Mouse (Mus musculus): ENCODE data around the gene Pax9.

The Pax9 gene

DNA sequence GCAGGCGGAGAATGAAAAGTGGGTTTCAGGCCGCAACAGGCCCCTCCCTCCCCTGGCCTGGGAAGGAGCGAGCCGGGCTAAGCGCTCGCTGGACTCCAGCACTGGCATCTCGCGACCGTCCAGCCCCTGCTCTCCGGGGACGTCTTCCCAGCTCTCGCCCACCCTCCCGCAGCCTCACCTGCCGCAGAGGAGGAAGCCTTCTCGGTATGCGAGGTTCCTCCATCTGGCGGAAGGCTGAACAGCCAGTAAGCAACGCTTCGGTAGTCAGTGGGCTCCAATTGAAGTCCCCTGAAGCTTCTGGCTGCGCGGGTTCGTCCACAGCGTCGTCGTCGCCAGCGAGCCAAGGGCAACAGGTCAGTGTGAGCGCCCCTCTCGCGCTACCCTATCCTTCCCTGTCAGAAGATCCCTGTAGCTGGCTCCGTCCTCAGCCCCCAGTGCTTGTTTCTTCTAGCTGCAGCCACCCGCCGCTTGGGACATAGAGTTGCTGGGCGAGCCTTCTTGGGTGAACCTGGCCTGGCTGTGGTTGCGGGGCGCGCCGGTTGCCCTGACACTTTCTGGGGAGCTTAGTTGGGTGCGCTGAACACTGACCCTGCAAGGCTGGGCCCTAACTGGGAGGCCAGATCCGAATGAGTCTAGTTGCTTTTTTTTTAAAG, at the start of gene Pax9:
Gene Pax9, plus strand, starts transcription at position 341 of the 653 bp plus-strand sequence.
- no peak for DNase-seq (ENCODE audit: inconsistent ontology term)

DNA sequence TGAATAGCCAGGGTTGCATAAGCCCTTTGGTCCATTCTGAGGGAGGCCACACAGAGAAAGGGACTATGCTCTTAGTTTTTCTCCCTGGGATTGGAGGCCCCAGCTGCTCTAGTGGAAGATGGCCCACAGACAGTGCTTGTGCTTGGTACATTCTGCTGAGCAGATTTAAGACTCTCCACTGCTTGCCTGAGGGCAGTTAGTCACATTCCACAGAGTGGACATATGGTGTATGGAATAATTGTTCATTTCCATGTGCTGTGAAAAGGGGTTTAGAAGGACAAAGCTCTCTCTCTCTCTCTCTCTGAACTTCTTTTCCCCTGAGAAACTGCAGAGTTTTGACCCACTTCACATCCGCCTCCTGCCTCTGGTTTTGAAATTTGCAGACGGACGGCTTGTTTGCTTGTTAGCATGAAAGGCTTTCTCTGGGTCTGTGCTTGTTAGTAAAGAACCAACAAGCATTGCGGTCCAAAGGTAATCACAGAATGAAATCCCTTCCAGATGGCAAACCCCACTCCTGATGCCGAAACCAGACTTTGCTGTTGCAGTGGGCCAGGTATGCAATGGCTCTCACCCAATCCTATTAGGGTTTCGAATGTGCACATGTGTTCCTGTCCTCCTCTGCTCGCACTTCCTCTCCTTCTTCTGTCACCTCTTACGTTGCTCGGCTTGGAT, 22.0 kb upstream of the Pax9 start:
- no peak for DNase-seq (ENCODE audit: inconsistent ontology term)

DNA sequence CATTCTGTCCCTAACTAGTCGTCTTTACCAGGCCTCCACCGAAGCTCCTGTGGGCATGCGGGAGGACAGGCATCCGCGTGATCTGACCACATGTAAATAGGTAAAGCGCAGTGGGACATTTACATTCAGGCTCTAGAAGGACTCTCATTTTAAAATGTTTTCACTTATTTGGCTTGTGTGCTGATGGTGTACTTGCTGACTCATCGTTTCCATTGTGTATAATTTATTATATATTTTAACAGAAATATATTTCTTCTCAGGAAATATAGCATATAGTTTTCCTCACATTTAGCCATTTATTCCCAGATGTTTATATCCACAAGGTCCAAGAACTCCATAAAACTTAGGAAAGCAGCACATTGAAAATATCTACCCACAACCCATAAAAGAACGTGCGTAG, 20.8 kb upstream of the Pax9 start:
- no peak for DNase-seq (ENCODE audit: inconsistent ontology term)

DNA sequence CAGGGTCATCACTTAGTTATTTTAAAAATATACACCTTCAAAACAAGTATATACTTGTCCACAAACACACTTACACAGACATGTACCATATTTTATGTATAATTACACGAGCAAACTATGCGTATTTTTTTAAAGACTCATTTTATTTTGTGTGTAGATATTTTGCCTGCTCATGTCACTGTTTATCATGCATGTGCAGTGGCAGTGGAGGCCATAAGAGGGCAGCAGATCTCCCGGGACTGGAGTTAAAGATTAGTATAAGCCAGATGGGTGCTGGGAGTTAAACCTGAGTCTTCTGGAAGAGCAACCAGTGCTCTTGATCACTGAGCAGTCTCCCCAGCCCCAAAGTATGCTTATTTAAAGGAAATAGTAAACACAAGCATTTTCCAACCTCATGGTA, 16.8 kb upstream of the Pax9 start:
- DNase-seq (ENCODE audit: inconsistent ontology term) = no peak

DNA sequence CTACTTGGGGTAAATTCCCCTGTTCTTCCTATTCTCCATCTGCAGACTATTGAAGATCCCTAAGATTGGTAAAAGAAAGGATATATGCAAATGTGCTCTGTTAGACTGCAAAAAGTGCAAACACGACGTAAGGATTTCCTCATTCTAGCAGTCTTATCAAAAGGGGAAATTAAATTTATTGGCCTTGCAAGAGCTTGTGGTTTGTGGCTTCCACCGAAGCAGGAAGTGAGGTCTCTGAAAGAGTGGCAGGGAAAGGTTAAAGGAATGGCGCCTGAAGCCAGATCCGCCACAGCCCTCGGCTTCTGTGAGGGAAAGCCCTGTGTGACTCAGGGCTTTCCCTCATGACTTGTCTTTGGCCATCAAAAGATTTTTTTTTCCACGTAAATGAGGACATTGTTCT, 13.9 kb upstream of the Pax9 start:
- no peak for DNase-seq (ENCODE audit: inconsistent ontology term)

DNA sequence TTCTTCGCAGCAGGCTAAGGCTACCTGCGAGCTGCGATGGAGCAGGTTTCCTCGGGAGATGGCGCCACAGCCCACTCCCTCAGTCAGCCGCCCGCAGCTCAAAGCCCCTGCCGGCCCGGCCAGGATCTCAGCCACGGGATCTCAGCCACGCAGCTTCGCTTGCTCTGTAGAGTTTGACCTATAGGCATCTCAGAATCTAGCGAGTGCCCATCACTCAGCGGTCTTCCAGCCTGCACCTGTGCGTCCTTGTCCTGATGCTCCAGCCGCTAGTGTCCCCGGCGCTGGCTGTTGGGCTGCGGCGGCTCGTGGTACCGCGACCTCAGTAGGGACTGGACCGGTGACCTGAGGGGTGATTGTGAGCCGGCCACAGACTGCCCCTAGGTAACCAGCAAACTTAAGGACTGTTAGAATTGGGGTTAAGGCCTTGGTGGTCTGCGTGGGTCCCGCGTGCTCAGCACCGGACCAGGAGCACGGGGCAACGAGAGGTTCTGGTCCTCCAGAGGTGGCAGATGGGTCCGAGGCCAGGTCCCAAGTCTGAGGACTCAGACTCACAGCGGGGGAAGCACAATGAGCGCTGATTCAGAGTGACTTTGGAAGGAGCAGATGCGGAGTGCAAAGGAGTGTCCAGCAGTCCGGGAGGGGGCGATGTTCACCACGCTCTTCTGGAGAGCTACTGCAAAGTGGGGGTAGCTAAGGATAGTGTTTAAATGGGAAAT, 10.3 kb upstream of the Pax9 start:
- DNase-seq (ENCODE audit: inconsistent ontology term) = peak; percentile 79

DNA sequence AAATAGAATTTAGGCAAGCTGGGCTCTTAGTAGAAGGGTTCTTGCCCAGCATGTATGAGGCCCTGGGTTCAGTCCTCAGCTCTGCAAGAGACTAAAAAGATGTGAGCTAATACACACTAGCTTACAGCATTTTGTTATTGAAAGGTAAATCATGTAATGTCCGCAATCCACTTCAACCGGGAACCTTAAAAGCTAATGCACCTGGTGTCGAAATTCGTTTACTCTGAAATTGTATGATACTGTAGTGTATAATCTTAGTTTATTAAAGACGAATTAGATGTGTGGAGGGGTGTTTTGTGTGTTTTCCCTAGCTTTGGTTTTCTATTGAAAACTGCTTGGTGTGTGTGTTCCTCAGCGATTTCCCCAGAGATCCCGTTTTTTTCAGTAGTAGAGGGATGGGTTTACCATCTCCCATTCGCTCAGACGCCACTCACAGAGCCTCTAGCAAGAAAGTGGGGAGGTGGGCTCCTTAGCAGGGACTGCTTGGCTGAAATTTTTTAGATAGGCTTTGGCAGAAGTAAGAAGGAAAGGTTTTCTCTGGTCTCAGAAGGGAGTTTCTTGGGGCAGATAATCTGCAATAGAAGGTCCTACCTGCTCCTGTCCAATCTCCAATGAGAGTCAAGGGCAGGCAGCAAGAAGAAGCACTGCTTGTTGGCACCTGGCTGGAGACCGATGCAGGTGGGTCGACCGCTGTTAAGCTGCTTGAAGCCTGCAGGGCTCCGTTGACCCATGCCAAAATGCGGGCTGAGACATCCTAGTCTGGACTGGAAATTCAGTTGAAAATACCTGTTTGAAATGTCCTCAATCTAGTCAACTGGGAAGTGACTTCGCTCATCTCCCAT, 3.7 kb upstream of the Pax9 start:
- no peak for DNase-seq (ENCODE audit: inconsistent ontology term)

DNA sequence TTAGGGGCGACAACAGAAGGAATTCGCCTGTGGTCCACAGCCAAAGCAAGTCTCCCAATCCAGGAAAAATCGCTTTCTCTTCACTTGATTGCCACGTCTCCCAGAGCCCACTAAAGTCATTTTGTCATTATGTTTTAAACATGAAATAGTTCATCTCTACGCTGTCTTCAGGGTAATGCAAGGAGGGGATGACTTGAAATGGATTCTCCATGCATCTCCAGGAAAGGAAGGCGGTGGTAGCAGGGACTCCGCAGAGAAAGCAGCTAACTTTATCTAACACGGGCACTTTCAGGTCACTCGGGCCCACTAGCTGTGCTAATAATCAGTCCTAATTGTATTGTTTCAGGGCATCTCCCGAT, 3.1 kb upstream of the Pax9 start:
- no peak for DNase-seq (ENCODE audit: inconsistent ontology term)

DNA sequence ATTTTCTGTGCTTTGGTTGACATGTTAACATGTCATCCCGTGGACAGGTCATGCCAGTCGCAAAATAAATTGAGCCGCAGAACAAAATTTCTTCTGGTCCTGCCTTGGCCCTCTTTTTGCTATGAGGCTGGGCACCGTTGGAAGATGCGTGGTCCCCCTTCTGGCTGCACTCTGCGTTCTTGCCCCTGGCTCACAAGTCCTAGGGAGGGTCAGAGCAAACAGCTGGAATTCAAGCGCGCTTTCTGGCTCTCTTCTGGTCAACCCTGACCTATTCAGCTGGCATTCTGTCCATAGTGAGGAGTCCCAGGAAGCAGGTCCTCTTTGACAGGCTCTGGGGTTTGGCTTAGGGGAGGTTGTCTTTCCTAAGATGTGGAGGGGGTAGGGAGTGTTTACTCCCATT, 2.6 kb upstream of the Pax9 start:
- no peak for DNase-seq (ENCODE audit: inconsistent ontology term)

DNA sequence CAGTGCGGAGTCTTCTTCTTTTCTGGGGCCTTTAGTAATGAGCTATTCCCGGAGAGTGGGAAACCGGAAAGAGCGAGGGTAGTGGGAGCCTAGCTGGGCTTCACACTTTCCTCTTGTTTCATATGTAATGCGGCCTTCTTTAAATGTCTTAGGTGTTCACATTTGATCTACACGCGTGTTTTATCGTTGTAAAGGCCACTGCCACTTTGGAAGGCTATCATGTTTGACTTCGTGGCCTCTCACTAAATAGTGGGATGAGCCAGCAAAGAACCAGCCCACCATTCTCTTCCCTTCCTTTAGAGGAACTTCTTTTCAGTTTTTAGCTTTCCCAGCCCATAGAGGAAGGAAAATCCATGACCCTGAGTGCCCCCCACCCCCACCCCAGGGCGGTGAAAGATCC, 2.2 kb upstream of the Pax9 start:
- no peak for DNase-seq (ENCODE audit: inconsistent ontology term)

DNA sequence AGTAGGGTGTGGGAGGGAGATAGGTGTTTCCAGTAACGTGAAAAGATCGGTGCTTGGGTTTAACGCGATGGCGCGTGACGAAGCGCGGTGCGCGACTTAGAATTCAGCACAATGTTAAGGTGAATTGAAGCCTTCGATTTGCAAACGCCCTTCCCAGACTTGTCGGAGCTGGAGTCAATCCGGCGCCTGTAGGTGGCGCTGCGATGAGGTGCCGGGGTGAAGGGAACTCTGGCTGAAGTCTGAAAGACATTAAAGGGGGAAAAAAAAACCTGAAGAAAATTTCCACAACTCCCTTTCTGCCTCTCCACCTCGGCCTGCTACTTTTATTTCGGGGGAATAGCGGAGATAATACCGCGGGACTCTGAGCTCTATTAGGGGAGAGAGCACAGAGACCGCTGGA, 1.8 kb upstream of the Pax9 start:
- no peak for DNase-seq (ENCODE audit: inconsistent ontology term)

DNA sequence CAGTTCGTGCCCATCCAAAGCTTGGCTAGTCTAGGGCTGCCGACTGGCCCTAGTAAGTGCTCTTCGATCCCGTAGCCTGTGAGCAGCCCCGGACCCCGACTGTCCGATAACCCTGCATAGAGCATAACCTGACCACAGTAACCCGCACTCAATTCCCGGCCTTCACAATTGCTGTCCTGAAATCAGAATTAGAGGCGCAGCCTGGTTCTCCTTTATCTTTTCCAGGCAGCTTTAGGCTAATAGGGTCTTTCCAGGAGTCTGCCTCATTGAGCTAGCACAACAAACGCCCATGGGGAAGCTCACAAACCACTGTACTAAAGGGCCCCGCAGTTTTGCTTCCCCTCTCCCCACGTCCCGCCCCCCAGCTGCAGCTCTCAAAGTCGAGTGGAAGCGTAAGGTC, 1.2 kb upstream of the Pax9 start:
- no peak for DNase-seq (ENCODE audit: inconsistent ontology term)

DNA sequence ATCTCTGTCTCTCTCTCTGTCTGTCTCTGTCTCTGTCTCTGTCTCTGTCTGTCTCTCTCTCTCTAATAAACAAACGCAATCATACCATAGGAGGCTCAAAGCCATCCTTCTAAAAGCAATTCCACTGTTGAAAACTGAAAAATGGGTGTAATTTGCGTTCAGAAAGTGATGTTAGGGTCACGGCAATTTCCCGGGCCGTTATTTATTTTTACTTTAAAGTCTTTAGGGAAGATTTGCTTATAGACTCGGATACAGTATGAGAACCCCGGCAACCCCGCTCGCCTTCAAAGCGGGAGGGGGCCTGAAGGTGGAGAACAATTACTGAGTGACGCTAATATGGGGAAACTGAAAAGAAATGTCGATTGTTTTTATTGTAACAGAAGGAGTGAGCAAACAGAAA, 566 bp upstream of the Pax9 start:
- DNase-seq (ENCODE audit: inconsistent ontology term) = no peak

DNA sequence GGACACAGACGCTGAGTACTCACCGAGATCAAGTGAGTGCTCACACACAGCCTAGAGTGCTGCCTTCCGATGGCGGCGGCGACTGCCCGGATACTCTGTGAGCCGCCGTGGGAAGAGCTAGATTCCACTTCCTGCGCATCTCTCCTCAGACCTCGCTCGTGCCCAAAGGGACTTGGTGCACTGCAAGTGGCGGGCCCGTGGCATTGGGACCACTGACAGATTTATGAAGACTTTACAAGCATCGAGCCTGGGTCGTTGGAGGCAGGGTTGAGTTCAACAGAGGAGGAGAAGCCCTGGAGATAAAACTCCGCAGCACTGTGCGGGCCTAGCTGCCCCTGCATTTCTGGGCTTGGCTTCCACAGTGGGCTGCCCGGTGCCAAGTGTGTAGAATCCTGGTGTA, 969 bp downstream of the Pax9 start:
- DNase-seq (ENCODE audit: inconsistent ontology term) = no peak

DNA sequence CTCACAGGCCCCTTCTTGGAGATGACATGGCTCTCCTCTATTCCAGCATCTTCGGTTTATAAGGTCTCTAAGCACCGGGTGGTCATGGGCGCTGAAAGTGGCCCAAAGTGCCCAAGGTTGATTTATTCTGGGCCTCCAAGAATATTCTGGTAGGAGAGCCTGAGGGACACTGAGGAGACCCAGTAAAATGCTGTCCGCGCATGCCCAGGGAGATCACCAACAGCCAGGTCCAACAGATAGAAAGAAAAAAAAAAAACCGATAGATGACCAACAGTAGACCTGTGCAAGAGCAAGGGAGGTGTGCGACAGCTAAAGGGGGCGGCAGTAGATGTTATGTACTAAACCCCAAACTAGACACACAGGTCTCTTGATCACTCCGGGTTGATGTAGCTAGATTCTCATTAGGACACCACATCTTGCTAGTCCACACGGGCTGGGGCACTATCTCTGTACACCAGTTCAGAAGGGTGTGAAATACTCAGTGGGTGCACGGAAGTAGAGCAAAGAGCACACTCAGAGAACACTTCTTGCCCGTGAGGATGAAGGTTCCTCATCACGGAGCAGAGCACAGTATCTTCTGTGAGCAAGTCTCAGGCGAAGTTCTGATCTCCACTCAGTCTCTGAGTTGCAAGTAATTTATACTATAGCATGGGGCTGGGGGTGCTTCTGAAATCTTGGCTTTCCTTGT, 2.0 kb downstream of the Pax9 start:
- DNase-seq (ENCODE audit: inconsistent ontology term) = no peak

DNA sequence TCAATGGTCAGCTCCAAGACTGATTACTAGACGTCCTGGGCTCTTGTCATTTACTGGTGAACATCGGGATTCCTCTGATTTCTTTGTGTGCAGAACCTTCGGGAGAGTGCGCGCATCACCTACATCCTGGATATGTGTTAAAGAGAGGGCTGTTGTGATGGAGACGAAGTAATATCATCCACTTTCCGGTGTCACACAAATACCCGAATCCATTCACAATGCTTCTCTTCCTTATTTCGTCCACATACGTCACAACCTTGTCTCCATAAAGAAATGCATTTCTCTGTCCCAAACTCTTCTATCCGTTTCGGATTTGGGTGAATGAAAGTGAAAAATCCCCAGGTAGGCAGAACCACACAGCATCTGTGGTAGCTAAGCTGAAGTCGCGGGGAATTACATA, 2.8 kb downstream of the Pax9 start:
- no peak for DNase-seq (ENCODE audit: inconsistent ontology term)

DNA sequence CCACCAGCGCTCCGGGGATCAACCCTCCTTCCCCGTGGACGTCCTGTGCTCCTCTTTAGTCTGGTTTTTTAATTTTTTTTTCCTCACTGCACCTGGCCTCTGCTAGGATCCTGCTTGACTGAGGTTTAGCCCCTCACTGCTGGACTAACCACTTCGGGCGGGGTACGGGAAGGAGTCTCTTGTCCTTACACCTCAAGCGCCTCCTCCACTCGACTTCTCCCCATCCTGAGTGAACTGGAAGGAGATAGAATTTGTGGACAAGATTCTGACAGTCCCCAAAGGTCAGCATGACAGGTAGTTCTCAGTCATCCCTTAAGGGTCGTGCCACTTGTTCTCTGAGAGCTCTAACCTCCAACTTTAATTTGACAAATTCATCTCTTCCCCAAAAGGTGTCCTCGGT, 3.4 kb downstream of the Pax9 start:
- DNase-seq (ENCODE audit: inconsistent ontology term) = no peak

DNA sequence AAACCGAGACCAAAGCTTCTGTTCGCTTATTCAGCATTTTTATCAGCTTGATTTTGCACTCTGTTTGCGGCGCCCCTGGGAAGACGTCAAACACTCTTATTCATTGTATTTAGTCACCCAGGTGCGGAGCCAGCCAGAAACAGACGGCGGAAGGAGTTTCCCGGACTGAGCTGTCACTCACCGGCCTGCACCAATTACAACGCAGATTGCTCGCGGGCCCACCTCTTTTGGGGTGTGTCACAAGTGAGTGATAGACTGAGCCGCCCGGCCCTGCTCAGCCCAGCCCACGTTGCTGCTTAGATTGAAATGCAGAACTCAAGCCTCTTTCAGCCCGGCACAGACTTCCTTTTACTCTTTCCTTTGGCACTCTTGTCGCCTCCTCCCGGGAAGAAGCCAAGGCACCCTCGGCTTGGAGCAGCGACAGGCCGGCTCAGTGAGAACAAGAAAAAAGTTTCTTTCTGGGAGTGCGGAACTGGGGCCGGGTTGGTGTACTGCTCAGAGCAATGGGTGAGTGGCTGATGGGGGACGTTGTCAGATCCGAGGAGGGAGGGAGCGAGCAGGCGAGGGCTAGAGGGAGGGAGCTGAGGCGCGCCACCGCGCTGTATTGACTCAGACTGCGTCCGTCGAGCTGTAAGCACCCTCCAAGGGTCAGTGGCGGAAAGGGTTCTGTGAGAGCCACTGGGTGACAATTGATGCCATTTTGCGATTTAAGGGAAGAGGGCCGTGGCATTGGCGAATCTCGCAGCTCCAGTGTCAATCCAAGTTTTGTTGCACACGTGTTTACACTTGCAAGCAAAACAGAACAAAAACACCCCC, 4.0 kb downstream of the Pax9 start:
- DNase-seq (ENCODE audit: inconsistent ontology term) = peak; percentile 89

DNA sequence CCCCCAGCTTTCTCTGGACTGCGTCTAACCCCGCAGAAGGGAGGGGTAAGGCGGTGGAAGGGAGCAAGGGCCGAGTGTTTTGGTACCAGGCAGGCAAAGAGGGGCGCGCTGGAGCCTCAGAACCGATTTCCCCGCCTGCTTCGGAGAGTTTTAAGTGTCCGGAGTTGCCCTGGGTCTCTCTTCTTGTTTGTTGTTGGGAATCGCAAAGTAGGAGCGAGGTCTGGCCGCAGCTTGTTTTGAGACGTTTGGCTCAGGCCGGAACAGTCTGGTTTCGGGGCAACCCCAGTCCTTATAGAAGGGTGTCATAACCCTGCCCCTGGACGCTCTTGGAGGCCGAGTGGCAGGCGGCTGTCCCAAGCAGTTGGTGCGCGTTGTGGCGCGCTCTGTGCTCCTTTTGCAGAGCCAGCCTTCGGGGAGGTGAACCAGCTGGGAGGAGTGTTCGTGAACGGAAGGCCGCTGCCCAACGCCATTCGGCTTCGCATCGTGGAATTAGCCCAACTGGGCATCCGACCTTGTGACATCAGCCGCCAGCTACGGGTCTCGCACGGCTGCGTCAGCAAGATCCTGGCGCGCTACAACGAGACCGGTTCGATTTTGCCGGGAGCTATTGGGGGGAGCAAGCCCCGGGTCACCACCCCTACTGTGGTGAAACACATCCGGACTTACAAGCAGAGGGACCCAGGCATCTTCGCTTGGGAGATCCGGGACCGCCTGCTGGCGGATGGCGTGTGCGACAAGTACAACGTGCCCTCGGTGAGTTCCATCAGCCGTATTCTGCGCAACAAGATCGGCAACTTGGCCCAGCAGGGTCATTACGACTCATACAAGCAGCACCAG, 4.8 kb downstream of the Pax9 start:
- DNase-seq (ENCODE audit: inconsistent ontology term) = peak; percentile 45
